Mouse (Mus musculus): ENCODE measurements around the gene P3h4.

Gene P3h4

DNA sequence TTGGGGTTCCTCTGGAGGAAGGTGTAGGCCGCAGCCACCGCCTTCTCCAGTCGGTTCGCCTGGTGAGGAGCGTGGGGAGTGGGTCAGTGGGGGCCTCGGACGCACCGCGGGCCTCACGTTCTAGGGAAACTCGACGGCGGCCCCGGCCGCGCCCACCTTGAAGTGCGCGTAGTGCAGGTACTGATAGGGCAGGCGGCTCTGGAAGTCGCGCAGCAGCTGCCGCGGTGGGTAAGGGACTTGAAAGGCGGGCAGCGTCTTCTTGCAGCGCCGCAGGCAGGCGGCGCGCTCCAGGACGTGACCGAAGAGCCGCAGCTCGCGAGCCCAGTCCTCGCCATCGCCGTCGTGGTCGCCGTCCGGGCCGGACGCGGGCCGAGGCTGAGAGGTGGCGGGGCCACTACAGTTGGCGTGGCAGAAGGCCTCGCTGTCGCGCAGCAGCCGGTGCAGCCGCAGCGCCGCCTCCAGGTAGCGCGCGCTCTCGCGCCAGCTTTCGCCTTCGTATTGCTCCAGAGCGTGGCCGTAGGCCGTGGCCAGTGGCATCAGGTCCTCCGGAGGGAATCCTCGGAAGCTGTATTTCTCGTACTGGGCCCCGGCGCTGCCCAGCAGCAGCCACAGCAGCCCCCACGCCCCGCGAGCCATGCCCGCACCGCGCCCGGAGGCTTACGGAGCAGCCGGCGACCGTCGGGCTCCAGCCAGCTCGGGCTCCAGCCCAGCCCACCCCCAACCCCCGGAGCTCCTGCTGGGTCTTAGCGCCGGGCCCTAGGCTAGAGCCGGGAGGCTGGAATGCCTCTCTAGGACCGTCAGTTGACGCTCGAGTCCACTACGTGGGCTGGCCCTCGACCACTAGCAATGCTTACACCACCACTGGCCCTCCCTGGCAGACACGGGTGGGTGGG lies at the start of gene P3h4:
TSS of gene P3h4 (minus strand) at position 816 of the 893 bp plus-strand sequence.
- in situ Hi-C loops (cut with MboI; ENCODE audit: low sequenced_read_pairs), result no loop called here

DNA sequence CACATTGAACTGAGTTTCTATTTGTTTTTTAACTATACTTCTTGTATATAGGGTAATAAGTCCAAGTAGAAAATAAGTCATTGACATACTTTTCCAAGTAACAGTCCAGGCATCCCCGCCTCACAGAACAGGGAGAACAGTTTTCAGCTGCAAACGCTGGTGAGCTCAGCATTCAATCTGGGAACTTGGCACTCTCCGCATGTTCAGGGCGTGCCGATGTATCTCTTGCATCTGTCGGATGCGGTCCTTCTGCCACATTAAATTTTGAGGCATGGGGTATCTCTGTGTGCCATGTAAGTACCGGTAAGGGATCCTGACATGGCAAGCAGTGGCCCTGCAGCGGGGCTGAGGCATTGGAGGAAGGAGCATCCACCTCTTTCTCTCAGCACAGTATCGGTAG lies 48.1 kb upstream of the P3h4 start:
- in situ Hi-C loops (cut with MboI; ENCODE audit: low sequenced_read_pairs), result no loop called here

DNA sequence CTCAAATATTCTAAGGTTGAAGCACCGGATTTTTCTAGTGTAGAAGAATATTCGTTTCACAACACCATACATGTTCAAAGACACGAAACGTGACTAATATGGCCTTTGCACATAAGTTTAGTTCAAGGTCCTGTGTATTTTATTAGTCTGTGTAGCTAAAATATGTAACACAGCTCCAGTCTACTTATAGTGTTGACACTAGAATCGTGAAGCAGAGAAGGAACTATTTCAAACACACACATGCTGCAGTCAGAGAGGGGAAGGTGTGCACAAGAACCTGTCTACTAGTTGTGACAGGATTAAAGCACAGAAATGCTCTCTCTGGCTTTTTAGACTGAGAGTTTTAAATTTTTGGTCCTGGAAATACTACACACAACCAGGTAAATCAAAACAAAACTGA lies 43.1 kb upstream of the P3h4 start:
- in situ Hi-C loops (cut with MboI; ENCODE audit: low sequenced_read_pairs), result no loop called here

DNA sequence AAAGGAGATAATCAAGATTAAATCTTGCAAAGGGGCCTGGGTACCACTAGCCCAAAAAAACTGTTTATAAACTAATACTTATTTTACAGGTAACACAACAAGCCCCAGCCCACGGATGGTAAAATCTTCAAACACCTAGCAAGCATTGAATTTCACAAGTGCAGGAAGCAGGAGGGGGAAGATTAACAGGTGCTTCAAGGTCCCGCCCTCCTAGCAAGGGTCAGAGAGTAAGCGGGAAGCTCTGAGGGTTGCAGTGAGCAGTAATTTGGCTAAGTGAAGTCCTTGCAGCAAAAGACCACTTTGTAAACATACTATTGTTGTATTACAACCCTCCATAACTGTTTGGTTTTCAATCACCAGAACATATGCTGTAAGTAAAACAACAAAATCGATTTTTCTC lies 42.6 kb upstream of the P3h4 start:
- in situ Hi-C loops (cut with MboI; ENCODE audit: low sequenced_read_pairs), result no loop called here

DNA sequence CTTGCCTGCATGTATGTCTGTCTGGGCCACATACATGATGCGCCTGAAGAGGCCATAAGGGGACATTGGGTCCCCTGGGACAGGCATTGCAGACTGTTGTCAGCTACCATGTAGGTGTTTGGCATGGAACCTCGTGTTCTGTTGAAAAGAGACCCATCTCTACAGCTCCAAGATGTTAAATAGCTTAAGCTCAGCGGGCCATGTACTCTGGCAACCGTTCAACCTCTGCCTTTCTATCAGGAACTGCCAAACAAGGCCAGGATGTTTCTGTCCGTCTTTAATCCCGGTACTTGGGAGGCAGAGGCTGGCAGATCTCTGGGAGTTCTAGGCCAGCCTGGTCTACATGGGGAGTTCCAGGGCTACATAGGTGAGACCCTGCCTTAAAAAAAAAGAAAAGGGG lies 28.0 kb upstream of the P3h4 start:
- in situ Hi-C loops (cut with MboI; ENCODE audit: low sequenced_read_pairs), result no loop called here

DNA sequence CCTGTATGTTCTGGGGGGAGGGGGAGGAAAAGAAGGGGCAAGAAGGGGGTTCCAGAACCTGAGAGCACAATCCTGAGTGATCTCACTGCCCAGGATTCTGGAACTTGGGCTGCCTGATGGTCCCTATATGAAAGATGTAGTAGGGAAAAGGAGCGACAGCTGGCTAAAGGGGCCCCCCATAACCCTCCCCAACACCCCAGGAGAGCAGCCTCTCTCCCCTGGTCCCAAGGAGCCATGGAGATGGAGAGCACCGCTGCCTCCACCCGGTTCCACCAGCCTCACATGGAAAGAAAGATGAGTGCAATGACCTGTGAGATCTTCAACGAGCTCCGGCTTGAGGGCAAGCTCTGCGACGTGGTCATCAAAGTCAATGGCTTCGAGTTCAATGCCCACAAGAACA lies 27.2 kb upstream of the P3h4 start, which contains the start of the genes Nt5c3b and Klhl10:
TSS of gene Nt5c3b (minus strand) at position 12 of the 400 bp plus-strand sequence.
TSS of gene Klhl10 (plus strand) at position 121 of the 400 bp plus-strand sequence.
- in situ Hi-C loops (cut with MboI; ENCODE audit: low sequenced_read_pairs), result no loop called here

DNA sequence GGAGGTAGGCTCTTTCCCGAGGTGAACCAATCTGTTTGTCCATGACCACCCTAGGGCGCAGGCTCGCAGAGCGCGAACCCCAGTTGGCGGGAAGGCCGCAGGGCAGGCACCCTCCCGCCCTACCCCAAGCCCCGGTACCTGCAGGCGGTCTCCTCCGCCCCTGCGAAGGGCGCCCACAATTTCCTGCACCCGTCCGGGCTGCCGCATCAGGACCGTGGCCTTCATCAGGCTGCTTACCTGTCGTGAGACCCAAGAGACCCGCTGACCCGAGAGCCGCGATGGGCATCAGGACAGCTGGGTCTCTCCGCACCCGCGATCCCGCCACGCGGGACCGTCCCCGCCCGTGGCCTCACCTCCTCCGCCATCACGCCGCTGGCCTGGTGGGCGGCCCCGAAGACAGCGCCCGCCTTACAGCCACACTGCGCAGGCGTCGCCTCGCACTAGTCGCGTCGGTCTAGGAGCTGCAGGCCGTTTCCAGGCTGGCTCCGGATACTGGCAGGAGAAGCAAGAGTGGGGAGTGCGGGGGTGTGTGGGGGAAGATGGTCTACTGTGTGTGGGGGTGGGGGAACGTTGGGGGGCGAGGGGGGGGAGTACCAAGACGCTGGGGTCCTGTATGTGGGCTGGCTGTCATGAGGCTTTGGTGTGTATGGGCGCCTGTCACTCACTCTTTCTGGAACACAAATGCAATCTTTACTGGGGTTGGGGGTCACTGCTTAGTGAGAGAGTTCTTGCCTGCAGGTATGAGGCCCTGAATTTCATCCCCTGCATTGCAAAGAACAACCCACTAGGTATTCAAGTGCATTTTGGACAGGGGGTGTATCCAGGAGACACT lies 26.3 kb upstream of the P3h4 start:
- in situ Hi-C loops (cut with MboI; ENCODE audit: low sequenced_read_pairs), result no loop called here

DNA sequence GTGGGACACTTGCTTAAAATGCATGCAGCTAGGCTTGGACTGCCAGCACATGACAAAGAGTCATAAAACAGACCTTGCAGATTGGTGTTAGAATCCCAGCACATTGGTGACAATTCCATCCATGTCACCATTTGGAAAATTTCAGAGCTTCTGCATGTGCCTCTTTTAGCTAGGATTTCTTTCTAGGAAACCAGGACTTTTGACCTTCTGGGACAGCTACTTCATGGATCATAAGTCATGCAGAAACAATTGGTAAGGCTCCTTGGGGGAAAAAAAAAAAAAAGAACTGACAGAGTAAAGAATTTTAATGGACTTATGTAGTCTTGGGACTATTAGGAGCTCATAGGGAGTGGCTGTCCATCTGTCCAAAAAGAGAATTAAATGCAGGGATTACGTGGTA lies 23.3 kb upstream of the P3h4 start:
- in situ Hi-C loops (cut with MboI; ENCODE audit: low sequenced_read_pairs), result no loop called here

DNA sequence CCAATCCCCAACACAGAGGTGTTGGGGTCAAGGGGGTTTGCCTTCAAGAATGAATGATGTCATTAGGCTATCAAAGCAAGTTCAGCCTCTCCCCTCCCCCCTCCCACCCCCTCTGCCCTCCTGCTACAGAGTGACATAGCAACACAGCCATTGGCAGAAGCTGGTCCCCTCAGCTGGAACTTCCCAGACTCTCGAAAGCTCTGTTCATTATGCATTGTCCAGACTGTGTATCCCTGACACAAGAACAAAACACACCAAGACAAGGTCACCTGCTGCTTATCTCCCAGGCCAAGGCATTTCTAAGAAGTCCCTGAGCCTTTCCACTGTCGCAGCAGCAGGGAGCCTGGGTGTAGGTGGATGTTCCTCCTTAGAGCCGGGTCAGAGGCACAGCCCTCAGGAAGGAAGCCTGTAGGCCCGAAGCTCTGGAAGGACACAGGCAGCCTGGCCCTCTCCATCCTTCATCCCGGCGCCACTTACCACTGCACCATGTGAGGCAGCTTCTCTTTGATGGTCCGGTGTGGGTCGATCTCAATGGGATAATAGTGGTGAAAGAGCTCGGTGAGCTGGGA lies 21.1 kb upstream of the P3h4 start:
- in situ Hi-C loops (cut with MboI; ENCODE audit: low sequenced_read_pairs), result no loop called here

DNA sequence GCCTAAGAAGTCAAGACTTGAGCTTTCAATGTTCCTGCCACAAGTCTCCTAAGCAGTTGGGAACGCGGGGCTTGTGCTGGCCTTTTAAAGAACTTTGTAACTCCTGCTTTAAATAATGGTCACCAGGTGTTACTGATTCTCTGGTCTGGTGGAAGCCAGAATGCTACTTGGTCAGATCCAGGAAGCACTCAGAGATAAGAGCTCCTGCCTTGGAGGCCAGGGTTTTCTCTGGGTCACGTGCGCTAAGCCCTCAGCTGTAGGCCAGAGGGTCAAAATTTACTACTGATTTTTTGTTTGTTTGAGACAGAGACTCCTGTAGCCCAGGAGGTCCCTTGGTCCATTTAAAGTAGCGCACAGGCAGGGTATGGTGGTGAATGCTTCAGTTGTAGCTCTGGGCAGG lies 17.4 kb upstream of the P3h4 start:
- in situ Hi-C loops (cut with MboI; ENCODE audit: low sequenced_read_pairs), result no loop called here

DNA sequence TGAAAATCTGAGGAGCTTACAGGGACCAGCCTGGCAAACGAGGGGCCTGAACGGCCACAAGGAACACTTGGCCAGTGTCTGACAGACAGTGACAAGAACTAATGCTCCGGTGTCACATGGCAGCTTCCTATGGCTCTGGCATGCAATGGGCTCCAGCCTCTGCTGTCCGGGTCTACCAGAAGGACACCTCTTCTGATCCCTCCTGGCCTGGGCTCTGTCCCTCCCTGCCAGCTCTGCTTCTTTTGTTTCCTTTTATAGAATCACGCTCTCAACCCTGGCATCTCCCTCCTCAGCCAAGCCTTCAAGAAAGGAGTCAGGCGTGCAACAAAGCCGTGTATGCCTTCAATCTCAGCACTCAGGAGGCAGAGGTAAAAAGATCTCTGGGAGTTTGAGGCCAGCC lies 15.4 kb upstream of the P3h4 start:
- in situ Hi-C loops (cut with MboI; ENCODE audit: low sequenced_read_pairs), result no loop called here

DNA sequence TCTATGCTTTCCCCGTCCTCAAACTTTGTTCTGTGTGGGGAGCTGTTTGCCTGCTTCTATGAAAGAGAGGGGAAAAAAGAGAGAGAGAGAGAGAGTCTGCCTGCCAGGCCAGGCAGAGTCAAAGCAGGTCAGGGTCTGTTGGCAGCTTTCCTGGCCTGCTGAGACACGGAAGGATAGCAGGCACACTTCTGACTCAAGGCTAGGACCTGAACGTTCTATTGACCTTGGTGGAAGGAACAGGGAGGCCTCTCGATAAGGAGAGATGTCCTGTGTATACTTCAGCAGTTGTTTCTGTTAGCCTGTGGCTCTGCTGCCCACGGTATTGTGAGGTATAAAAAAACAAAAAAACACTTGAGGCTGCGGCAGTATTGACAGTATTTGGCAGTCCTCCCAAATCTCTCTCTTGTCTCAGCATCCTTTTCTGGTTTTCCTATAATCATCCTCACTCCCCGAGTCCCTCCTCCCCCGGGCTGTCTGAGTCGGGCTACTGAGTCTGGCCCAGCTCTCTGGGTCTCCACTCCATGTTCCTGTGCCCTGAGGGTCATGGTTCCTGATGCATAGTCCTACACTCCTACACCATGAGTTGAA lies 14.1 kb upstream of the P3h4 start:
- in situ Hi-C loops (cut with MboI; ENCODE audit: low sequenced_read_pairs), result no loop called here

DNA sequence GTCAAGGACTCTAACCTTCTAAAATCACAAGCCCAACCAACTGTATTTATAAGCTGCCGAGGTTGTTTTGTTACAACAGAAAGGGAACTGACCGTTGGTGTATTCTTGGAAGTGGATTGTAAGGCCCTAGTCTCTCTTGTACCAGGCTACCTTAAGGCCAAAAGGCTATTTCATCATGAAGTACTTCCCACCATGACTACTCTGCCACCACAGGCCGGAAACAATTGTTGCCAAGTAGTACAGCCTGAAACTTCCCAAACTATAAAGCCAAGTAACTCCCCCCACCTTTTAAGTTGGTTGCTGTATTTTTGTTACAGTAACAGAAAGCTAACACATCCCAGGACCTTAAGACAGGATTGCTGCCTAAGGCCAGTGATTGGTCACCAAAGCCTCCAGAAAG lies 12.2 kb upstream of the P3h4 start:
- in situ Hi-C loops (cut with MboI; ENCODE audit: low sequenced_read_pairs), result no loop called here

DNA sequence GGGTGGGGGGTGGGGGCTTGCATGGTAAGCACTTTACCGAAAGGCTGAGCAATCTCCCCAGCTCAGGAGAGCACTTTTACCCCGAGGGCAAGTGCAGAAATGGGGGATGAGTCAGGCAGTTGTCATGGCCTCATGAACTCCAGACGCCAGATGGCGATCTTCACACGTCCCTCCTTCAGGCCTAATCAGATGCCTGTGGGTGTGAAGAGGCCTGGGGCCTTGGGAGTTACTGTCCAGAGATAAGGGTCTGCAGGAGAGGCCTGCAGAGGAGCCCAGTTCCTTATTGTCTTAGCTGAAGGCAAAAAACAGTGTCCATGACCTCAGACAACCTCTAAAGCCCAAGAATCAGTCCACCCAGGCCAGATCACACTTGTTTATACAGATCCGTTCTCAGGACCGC lies 11.2 kb upstream of the P3h4 start:
- in situ Hi-C loops (cut with MboI; ENCODE audit: low sequenced_read_pairs), result no loop called here

DNA sequence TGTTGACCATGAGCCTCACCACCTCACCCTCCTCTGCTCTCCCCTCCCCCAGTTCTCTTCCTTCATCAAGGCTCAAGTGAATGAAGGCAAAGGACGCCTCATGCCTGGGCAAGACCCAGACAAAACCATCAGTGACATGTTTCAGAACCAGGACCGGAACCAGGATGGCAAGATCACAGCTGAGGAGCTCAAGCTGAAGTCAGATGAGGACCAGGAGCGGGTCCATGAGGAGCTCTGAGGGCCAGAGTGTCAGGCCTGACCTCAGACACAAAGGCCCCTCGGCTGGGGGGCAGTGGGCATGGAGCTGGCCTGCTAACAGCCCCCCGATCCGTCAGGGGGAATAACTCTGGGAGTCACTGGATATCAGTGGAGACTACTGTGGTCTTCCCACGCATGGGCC lies 9.2 kb upstream of the P3h4 start:
- in situ Hi-C loops (cut with MboI; ENCODE audit: low sequenced_read_pairs), result no loop called here

DNA sequence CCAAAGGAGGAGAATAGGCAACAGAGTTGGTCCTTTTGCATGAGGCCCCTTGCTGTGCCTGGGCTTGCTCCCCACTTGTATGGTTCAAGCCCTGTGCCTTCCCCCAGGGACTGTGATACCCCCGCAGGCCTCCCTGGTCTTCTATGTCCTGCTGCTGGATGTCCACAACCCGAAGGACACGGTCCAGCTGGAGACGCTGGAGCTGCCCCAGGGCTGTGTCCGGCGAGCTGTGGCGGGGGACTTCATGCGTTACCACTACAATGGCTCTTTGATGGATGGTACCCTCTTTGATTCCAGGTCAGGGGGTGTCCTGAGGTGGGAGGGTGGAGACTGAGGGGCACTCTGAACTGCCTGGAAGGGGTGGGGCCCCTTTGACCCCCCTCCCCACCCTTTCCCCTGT lies 6.9 kb upstream of the P3h4 start:
- in situ Hi-C loops (cut with MboI; ENCODE audit: low sequenced_read_pairs), result no loop called here

DNA sequence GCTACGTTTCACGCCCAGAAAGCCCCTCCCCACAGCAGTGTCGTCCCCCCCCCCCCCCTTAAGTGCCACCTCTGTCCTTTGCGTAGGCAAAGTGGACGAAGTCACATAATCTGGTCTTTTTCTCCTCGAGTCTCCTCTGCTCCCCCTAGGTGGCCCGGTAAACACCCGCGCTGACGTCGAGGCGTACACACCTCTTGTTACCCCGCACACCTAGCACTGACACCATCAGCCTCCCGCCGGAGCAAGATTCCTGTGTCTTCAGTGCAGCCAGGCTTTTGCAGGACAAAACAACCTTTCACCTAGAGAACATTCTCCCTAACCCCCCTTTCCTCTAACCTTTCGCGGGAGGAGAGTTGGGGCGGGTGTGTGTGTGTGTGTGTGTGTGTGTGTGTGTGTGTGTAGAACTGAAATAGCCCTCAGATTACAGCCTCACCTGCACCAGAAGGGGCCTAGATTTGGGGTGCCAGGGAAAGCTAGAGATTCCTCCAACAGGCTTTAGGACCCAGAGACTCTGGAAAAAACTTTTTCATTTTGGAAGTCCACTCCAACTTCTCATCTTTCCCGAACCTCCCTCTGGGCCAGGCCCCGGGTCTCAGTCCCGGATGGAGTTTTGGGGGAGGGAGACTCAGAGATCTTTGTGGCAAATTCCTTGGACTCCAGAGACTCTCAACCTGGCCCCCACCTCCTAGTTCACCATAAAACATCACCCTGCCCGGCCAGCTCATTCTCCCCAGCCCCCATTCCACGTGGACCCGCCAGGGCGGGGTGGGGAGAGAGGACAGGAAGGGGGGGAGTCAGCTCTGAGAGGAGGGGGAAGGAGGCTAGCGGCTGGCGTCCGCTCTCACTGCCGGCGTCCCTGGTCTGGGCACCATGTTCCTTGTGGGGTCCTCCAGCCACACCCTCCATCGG lies 532 bp upstream of the P3h4 start, which contains the start of gene Fkbp10:
TSS of gene Fkbp10 (plus strand) at position 784 of the 909 bp plus-strand sequence.
- in situ Hi-C loops (cut with MboI; ENCODE audit: low sequenced_read_pairs), result no loop called here

DNA sequence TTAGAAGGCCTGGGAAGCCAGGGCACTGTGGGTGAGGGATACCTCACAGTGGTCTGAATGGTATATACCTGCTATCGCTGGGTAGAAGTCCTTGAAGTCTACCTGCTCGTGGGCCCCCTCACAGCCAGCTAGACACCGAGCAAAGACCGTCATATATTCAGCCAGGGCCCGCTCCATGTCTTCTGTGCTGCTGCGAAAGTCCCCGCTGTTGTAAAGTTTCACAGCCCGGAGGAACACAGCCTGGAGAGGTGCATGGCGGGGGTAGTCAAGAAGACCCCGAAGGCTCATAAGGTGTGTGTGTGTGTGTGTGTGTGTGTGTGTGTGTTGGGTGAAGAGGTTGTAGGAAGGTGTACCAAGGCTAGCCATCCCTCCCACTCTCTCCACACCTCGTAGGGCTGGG lies 1.1 kb downstream of the P3h4 start:
- in situ Hi-C loops (cut with MboI; ENCODE audit: low sequenced_read_pairs), result no loop called here

DNA sequence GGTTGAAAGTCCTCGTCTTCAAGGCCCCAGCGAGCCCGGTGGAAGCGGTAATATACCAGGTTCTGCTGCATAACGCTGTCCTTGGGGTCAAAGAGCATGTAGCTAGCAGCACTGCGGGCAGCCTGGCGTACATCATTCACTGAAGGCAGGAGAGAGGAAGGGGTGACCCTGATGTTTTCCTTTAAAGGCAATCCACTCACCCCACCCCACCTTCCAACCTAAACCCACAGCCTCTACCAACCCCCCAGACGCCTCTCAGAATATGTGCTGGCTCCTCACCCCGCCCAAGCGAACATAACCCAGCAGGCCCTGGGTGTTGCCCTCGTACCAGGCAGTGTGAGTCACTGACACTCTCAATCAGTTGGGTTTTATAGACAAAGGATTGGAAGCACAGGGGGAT lies 2.9 kb downstream of the P3h4 start:
- in situ Hi-C loops (cut with MboI; ENCODE audit: low sequenced_read_pairs), result no loop called here

DNA sequence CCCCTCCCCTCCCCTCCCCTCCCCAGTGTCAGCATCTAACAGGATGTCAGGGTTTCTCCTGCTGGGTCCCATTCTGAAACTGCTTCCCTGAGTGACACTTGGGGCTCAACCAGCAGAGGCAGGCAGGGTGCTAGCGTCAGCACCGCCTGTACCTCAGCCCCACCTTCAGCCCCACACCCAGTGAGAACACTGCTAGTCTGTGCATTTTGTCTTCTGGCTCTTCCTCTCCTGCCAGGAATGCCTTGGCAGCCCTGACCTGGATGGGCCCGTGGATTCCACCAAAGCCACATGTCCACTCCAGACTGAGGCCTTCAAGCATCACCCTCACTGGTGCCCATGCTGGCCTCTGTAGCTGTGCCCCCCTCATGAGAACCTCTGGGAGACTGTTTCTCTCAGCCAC lies 5.0 kb downstream of the P3h4 start:
- in situ Hi-C loops (cut with MboI; ENCODE audit: low sequenced_read_pairs), result loop anchor here (5.0 kb wide), 1 partner anchor 37 kb away; no protein-coding TSS in a partner anchor
